Mouse (Mus musculus) heart, postnatal 0 days (tissue): ENCODE results near the gene Rapgef2.

Experiments used
- CTCF ChIP-seq: IDR thresholded peaks from 2 replicates; pipeline ENCODE4 v1.5.1; 2016; ENCODE audit warnings: antibody characterized with exemption, control low read depth, low read depth
- EP300 ChIP-seq: IDR thresholded peaks from 2 replicates; pipeline ENCODE4 v1.6.1; 2016; ENCODE audit warnings: antibody characterized with exemption, low read depth

DNA sequence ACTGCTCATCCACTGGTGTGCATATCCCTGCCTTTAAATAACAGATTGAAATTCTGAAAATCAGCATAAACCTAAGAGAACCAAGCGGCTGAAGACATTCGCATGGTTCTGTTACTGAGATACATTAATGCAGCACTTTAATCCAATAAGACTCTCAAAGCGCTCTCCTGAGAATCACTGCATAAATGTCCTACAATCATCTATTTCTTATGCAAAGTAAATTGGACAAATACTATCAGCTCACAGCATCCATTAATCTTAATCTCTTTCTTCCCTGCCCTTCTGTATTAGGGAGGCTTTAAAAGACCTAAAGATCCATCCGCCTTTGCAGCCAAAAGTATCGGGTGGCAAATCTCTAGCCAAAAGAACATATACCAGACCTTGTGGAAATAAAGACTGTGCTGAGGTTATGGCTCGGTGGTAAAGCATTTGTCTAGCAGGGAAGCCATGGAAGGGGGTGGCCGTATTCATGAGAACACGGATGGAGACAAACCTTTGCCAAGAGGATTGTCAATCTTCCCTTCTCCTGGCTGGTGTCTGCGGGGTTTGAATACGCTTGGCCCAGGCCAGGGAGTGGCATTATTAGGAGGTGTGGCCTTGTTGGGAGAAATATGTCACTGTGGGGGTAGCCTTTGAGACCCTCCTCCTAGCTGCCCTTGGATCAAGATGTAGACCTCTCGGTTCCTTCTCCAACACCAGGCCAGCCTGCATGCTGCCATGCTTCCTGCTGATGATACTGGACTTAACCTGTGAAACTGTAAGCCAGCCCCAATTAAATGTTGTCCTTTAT, 10.3 kb downstream of the Rapgef2 start:
- TF ChIP-seq CTCF (no peak), EP300 (no peak)
